Mouse (Mus musculus) splenic B cell, adult 2 months (primary cell): ENCODE measurements around the gene Cbfa2t3.
"Not testable (repeated sequence)": the region's sequence is repeated elsewhere in the genome, so short reads cannot be mapped to it uniquely, and the experiment has no call there.

ENCODE experiments used
- DNase-seq: peaks from one replicate; pipeline ENCODE4 v3.0.0-alpha.2; 2011; ENCODE audit warnings: low read depth, low spot score
- H3K27me3 ChIP-seq: 2 replicates; pipeline ENCODE4 v1.6.1; 2012; ENCODE audit warnings: mild to moderate bottlenecking, low read length, moderate library complexity, mixed read lengths; ENCODE audit not compliant: control insufficient read depth, poor library complexity, insufficient read depth, severe bottlenecking
- H3K36me3 ChIP-seq: 2 replicates; pipeline ENCODE4 v1.6.1; 2012; ENCODE audit warnings: mild to moderate bottlenecking, low read length, moderate library complexity, mixed read lengths; ENCODE audit not compliant: control insufficient read depth, poor library complexity, insufficient read depth, severe bottlenecking

The Cbfa2t3 gene

DNA sequence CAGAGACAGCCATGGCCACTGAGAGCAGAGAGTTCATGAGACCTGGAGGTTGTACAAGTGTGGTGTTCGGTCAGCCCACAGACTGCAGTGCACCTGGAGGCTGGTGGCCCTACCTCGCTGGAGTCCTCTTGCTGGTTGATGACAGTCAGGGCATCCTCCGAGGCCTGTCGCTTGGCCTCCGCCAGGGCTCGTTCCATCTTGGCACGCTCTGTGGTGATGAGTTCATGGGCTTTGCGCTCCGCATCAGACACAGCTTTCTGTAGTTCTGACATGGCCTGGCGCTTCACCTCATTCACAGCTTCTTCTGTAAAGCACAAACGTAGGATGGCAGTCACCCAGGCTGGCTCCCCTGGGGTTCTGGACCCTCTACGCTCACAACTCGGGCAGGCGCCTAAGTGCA lies 65.7 kb downstream of the Cbfa2t3 start:
- no peak for DNase-seq
- Histone ChIP-seq H3K27me3 (no peaks in the 10 kb centered on the region), H3K36me3 (peaks cover 26% of the 10 kb centered on the region)

DNA sequence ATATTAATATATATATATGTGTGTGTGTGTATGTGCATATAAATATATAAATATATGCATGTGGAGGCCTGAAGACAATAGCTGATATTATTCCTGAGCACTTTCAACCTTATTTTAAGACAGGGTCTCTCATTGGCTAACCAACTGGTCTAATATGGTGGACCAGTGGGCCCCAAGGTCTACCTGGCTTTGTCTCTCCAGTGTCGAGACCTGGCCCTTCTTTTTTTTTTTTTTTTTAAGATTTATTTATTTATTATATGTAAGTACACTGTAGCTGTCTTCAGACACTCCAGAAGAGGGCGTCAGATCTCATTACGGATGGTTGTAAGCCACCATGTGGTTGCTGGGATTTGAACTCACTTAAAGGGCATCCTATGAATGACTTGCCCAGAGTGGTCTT lies 66.8 kb downstream of the Cbfa2t3 start:
- not testable (repeated sequence) for H3K27me3 ChIP-seq, DNase-seq
- peaks cover 26% of the 10 kb centered on the region for H3K36me3 ChIP-seq

DNA sequence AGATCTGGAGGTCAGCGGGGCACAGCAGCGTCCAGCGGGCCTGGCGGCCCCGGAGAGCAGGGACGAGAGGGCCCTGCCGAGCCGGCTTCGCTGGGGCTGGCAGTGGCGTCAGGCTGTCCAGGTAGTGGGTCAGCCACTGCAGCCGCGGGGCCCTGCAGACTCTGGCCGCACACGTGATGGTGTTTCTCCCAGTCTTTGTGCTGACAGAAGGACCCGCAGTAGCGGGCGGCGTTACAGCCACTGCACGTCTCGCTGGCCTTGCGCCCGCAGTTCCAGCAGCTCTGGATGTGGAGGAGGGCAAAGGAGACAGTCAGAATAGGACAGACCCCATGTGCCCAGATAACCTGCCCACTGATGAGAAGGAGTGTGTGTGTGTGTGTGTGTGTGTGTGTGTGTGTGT lies 68.2 kb downstream of the Cbfa2t3 start:
- H3K27me3 ChIP-seq = no peaks in the 10 kb centered on the region
- H3K36me3 ChIP-seq = peaks cover 22% of the 10 kb centered on the region
- DNase-seq = no peak

DNA sequence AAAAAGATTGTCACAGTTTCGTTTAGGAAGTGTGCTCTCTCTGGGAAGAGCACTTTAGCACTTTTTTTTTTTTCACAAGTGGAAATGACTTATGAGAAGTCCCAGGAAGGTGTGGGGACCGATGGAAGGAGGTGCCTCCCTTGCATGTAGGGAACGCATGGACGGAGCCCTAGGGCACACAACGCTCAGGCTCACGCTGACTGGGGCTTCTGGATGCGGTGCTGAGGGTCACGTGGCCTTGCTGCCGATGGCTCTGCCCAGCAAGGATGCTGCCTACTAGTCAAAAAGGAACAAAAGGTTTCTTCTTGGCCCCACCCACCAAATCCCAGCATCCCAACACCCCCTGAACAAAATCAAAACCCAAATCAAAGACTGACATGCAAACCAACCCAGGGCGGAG lies 69.5 kb downstream of the Cbfa2t3 start:
- peaks cover 17% of the 10 kb centered on the region for H3K36me3 ChIP-seq
- H3K27me3 ChIP-seq = no peaks in the 10 kb centered on the region
- DNase-seq = no peak

DNA sequence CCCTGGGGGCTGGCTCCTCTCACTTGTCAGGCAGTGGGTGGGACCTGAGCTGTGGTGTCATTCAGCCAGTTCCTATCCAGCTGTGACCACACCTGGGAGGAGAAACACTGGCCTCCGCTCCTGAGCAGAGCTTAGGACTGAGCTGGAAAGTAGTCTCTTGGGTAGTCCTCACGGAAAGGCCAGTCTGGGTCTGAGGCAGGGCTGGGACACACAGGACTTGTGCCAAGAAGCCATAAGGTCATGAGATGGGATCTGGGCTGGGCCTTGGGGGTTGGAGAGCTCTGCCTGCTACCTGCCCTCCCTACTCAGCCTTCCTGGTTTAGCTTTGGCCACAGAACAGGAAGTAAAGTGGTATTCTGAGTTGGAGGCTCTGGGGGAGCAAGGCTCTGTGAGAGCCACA lies 72.0 kb downstream of the Cbfa2t3 start:
- no peaks in the 10 kb centered on the region for H3K27me3 ChIP-seq
- H3K36me3 ChIP-seq = peaks cover 9% of the 10 kb centered on the region
- DNase-seq = no peak

DNA sequence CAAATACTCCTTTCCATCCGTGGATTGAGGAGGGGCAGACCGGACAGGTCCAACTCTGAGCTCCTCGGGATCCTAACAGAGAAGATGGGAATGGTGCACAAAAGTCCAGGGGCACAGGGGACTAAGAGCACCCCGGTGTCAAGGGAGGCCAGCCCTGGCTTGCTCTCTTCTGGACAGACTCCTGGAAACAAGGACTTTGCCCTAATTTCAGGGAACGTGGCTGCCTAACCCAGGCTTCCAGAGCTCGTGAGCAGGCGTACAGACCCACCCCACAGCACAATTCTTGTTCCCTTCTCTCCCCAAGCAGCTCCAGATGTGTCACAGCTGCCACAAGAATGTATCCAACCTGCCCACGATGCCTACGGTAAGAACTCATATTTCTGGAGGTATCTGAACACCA lies 73.1 kb downstream of the Cbfa2t3 start:
- no peaks in the 10 kb centered on the region for H3K27me3 ChIP-seq
- peaks cover 5% of the 10 kb centered on the region for H3K36me3 ChIP-seq
- no peak for DNase-seq

DNA sequence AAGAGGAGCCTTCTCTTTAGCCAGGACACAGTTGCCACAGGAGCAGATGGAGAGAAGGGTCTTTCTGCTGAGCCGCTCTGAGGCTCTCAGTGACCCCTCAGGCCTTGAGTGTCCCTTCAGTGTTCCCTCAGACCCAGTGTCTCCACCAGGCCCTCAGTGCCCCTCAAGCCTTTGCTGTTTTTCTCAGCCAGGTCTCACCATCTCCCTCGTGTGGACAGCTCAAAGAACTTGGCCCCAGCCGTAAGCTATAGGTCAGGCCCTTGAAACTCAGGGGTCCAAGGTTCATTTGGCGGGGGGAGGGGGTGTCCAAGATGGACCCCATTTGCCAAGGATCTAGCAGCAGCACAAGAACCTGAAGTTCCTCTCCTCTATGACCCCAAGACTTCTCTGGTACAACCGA lies 74.3 kb downstream of the Cbfa2t3 start:
- DNase-seq = no peak
- H3K27me3 ChIP-seq = no peaks in the 10 kb centered on the region
- peaks cover 4% of the 10 kb centered on the region for H3K36me3 ChIP-seq

DNA sequence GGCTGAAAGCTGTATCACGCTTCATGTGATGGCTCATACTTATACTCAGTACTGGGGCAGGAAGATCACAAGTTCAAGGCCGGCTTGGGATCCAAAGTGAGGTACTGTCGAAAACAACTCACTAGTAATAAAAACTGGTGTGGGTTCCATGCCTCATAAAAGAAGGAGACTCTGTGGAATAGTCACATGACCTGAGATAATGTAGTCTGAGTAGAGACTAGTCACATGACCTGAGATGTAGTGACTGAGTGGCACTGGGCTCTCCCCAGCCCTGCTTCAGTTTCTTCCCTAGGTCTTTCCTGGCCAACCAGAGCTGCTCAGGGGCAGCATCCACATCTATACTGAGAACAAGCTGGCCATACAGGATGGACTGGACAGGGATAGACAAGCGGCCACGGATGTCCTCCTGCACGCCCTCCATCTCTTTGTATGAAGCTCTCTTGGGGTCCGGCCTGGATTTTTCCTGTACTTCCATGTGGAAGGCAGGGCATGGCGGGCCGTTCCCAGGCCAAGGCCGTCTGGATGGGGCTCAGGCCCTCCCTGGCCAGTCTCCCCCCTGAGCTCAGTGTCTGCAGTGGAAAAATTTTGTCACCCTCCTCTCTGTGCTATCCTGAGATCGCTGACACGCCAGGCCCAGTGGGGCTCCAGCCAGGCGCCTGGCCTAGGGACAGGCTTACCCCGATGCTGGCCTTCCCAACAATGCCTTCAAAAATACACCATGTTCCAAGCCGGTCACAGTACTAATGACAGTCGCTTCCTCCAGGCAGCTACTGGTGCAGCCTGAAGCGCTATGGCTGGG lies 74.9 kb downstream of the Cbfa2t3 start:
- Histone ChIP-seq H3K36me3 (peaks cover under 1% of the 10 kb centered on the region), H3K27me3 (no peaks in the 10 kb centered on the region)
- no peak for DNase-seq

DNA sequence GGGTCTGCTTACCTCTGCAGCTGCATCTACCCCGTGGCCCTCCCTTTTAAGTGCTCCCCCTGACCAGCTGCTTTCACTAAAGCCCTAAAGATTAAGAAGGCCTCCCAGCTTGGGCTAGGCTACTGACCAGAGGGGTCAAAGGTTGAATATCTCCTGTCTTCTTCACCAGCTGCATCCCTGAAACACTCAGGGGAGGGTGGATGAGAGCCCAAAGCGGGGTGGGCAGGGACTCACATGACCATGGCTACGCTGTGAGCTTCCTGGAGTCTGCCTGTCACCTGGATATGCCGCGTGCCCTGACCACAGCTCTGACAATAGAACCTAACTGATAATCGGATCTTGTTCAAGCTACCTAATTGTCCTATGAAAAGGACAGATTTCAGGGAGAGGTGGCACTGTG lies 76.2 kb downstream of the Cbfa2t3 start, which contains the start of gene Pabpn1l:
Gene Pabpn1l (minus strand): TSS at position 13 of the 400 bp plus-strand sequence.
- no peak for DNase-seq
- Histone ChIP-seq H3K36me3 (no peaks in the 10 kb centered on the region), H3K27me3 (no peaks in the 10 kb centered on the region)

DNA sequence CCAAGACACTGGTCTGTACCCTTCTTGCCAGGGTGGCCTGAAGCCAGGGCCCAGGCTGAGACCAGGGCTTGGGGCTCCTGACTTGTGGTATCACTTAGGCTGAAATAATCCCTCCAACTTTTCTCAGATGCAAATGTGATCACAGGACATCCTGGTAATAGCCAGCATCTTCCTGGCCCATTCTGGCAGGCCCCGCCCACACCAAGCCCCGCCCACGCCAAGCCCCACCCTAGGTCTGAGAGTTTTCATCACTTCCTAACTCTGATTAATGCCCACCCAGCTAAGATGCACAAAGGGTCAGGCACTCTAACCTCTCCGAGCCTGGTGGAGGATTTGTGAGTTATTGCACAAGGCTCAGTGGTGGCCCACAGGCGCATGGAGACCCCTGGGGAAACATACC lies 78.5 kb downstream of the Cbfa2t3 start:
- H3K36me3 ChIP-seq = no peaks in the 10 kb centered on the region
- H3K27me3 ChIP-seq = no peaks in the 10 kb centered on the region
- DNase-seq = no peak

DNA sequence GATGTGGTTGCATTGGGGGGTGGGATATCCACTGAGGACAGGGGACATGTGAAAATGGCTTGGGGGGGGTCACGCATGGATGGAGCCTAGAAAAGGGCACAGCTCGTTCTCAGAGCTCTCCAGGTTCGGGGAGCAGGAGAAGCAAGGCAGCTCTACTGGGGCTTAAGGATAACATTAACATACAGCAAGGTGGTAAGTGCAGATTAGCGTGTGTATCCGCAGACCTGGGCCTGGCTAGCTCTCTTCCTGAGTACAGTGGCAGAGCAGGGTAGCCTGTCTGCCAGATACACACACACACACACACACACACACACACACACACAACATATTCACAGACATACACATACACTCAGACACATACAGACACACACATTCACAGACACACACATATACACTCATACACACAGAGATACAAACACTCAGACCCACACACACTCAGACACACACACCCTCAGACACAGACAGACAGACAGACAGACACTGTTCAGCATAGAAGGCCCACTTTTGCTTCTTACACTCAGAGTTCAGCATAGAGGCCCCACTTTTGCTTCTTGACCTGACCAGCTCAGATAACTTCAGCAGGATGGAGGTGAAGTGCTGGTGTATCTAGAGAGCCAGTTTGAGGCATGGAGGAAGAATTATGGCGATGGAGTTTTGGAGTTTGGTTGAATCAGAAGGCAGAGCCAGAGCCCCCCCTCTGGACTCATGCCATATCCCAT lies 80.1 kb downstream of the Cbfa2t3 start:
- DNase-seq = no peak
- Histone ChIP-seq H3K36me3 (no peaks in the 10 kb centered on the region), H3K27me3 (no peaks in the 10 kb centered on the region)

DNA sequence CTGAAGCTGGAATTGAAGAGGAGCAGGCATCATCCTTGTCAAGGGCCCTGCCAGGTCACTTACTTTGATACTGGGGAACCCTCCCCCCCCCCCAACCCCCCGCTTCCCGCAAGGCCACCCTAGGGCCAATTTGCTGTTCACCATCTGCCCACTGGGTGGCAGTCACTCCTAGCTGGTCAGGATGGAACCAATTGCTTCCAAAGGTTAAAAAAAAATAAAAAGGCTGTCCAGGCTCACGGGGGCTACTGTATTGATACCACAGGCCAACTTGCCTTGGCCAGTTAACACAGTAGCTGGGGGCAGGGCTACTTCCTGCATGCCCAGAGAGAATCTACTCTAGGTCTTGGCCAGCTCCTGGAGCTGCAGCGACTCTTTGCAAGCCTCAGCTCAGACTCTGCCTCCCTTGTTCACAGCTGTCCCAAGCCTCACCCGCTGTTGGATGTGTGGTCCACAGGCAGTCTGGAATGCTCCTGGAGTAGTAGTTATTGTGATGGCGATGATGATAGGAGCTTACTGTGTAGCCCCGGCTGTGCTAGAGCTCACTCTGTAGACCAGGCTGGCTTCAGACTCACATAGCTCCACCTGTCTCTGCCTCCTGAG lies 80.9 kb downstream of the Cbfa2t3 start:
- no peaks in the 10 kb centered on the region for H3K27me3 ChIP-seq
- no peaks in the 10 kb centered on the region for H3K36me3 ChIP-seq
- DNase-seq = peak; percentile 91

DNA sequence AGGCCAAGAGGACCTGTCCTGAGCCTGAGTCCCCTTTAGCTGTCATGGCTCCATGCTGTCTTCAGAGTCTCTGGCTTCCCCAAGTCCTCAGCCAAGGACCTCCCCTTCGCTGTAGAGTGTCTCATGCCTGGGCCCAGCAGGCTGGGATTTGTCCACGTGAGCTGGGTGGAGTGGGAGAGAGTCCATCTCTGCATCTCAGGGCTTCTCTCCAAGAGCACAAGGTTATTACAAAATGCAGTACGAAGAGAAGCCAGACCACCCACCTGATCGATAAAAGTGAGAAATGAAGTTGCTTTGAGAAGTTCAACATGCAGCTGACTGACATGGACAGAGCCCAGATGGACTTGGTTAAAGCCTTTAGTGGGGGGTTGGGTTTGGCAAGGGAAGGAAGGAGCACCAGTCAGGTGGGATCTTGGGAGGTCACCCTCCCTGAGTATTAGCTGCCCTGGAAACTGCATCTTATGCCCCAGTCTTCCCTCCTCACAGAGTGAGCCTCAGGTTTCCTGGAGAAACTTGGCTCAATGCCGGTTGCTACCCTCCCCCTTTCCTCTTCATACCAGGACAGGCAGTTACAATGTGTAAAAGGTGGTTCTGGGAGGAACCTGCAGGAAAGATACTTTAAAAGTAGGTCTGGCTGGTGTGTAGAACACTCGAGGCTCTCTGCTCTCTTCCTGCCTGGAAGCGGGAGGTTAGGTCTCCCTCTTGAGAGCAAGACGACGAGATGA lies 82.6 kb downstream of the Cbfa2t3 start:
- H3K27me3 ChIP-seq = no peaks in the 10 kb centered on the region
- H3K36me3 ChIP-seq = no peaks in the 10 kb centered on the region
- DNase-seq = no peak

DNA sequence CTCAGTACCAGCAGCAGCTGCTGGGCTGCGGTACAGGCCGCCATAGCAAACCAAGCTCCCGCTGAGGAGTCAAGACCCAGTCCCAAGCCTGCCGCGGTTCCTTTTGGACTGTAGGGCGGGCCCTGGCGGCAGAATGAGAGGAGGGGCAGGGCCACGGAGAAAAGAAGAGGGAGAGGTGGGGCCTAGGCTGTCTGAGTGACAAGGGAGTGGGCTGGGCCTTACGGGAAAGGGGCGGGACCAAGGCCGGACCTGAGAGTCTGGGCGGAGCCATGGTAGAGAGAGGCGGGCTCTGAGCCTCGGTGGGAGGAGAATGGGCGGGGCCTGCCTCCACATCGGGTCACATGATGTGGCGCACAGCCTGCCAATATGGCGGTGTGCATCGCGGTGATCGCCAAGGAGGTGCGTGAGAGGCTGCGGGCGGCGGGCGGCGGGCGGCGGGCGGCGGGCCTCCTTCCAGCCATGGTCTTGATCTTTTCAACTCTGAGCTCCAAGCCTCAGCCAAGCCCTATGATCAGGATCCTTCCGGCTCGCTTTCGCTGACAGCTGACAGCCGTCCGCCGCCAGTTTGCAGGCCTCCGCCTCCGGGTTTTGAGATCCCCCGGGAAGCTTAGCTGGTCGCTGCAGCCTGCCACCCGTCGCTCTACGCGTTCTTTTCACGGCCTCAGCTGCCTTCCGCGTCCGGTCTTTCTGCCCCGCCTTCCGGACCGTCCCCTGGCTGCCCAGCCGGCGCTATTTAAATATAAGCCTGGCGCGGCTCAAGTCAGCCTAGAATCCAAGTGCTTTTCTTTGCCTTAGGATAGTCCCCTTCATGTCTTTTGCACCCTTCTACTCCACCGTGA lies 87.4 kb downstream of the Cbfa2t3 start, which contains the start of the genes Galns and Trappc2l:
Gene Galns (minus strand): TSS at position 169 of the 839 bp plus-strand sequence.
Gene Trappc2l (plus strand): TSS at position 346 of the 839 bp plus-strand sequence.
- peak; percentile 99 for DNase-seq
- H3K36me3 ChIP-seq = no peaks in the 10 kb centered on the region

More for the DNA sequence above, 87.4 kb downstream of the Cbfa2t3 start, which contains the start of the genes Galns and Trappc2l:
- H3K27me3 ChIP-seq = no peaks in the 10 kb centered on the region
